Mouse (Mus musculus): ENCODE measurements around the gene Rsbn1.

Gene Rsbn1

GRCm38 (mm10) chr3:103927511-103927910 lies 13.6 kb downstream of the Rsbn1 start:
- in situ Hi-C loops (cut with MboI; ENCODE audit: unreplicated experiment in 2 of 2), result no loop called here

- in situ Hi-C loops (cut with MboI; ENCODE audit: unreplicated experiment in 2 of 2), result no loop called here
These were observed 31.1 kb downstream of the Rsbn1 start for GRCm38 (mm10) chr3:103944794-103945562.

DNA sequence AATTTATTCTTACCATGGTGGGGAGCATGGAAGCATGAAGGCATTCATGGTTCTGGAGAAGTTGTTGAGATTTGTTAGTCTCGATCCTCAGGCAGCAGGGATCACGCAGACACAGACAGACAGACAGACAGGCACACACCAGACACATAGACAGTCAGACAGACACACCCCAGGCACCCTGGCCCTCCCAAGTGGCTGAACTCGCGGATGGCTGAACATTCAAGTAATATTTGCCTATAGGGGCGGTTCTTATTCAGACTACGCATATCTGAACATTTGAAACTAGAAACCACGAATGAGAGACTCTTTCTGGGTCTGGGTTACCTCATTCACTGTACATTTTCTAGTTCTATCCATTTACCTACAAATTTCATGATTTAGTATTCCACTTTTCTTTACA lies 34.7 kb downstream of the Rsbn1 start:
- in situ Hi-C loops (cut with MboI; ENCODE audit: unreplicated experiment in 2 of 2), result no loop called here

DNA sequence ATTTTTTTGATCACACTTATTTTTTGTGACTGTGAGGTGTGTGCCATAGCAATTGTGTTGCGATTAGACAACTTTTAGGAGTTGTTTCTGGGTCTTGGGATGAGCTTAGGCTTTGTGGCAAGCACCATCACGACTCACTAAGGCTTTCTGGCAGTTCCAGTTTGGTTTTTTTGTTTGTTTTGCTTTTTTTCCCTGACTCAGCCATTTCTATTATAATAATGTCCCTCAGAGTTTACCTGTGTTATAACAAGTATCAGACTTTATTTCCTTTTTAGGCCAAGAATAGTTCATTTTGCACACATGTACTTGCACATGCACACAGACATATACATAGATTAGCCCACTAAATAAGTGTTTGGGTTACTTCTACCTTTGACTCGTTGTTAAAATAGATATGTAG lies 46.7 kb downstream of the Rsbn1 start:
- in situ Hi-C loops (cut with MboI; ENCODE audit: unreplicated experiment in 2 of 2), result loop anchor here (5.0 kb wide), 1 partner anchor 38 kb away; no protein-coding TSS in a partner anchor

GRCm38 (mm10) chr3:103967231-103967630 lies 53.3 kb downstream of the Rsbn1 start:
- in situ Hi-C loops (cut with MboI; ENCODE audit: unreplicated experiment in 2 of 2), result no loop called here

DNA sequence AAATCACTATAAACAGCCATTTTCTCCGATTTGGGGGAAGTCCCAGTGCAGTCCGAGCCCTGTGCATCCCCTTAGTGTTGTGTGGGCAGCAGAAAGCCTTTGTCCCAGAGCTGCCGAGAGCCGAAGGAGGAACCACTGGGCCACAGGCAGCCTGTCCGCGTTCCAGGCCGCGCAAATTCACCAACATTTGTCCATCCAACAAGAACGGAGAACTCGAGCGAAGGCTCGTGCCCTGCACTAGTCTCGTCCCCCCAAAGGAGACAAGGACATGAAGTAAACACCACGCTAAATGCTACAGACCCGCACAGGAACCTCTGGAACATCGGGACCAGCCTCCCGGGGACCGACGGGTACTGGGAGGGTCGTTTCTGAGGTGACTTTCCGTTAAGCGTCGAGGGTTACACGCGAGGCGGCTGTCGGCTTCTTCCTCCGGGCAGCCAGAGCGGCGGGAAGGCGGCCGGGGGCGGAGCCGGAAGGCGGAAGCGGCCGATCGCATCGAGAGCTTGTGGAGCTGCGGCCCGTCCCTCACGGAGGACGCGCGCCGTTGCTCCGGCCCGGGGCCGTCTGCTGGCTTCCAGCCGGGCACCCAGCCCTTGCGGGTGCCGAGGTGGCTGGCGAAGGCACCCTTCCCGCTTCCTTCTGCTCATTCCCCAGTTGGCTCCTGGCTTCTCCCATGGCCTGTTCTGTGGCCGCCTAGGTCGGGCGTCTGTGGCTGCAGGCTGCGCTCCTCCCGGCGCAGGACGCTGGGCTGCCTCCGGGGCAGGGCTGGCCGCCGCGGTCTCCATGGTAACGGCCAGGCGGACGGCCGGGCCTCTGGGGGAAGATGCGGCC lies 54.2 kb downstream of the Rsbn1 start, which contains the start of gene Phtf1:
TSS of gene Phtf1 (plus strand) at position 250 of the 831 bp plus-strand sequence.
- in situ Hi-C loops (cut with MboI; ENCODE audit: unreplicated experiment in 2 of 2), result no loop called here

DNA sequence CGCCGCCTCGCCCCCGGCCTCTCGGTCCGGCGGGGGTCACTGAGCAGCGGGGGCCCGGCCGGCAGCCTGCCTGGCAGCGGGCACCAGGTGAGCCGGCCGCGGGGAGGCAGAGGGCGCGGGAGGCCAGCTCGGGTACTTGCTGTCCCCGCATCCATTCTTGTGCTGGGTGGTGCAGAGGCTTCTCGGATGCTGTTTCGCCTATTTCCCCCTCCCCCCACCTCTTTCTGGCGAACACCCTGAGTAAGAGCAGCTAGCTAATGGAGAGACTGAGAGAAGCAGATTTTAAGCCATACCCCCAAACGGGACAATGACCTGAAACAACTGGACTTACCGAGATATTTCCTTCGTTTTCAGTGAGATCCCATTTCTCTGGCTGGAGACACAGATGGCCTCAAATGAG lies 54.8 kb downstream of the Rsbn1 start:
- in situ Hi-C loops (cut with MboI; ENCODE audit: unreplicated experiment in 2 of 2), result no loop called here

- in situ Hi-C loops (cut with MboI; ENCODE audit: unreplicated experiment in 2 of 2), result no loop called here
These were observed 57.2 kb downstream of the Rsbn1 start for GRCm38 (mm10) chr3:103971157-103971556.

- in situ Hi-C loops (cut with MboI; ENCODE audit: unreplicated experiment in 2 of 2), result no loop called here
These were observed 70.6 kb downstream of the Rsbn1 start for GRCm38 (mm10) chr3:103984556-103984955.

DNA sequence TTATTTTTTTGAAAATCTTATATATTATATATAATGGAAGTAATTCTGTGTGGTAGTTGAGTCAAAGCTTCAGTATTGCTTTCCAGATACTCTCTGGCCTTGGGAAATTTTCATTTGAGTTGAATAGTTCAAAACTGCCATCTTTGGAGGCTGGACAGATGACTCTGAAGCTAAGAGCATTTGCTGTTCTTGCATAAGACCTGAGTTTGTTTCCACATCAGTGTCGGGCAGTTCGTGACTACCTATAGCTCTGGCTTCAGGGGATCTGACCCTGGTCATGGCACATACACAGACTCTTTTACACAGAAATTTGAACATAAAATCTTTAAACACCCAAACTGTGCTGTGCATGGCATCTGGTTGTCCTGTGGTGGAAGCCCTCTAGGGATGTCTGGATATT lies 71.3 kb downstream of the Rsbn1 start:
- in situ Hi-C loops (cut with MboI; ENCODE audit: unreplicated experiment in 2 of 2), result no loop called here

DNA sequence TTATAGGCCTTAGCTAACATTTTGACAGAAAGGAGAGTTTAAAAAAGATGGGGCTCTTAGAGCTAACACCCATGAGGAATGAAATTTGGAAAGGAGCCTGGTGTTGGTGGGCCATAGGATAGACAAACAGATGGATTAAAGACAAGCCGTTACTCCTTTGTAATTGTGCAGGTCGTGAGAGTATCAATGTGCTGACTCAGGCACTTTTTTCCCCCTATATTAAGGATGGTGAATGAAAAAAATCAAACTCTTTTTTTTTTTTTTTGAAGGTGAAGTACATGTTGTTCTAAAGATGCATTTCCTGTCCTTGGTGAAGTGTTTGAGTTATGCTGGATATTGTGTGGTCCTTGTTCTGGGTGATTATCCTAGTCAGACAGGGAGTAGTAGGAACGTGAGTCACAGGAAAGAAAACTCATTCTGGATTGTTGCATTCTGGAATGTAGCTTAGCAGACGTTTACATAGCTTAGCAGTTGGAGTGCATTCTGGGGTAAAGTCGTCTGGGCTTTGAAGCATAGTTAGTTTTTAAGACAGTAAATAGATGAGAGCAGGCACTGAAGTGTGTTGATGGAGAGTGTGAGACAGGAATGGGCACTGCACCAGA lies 74.0 kb downstream of the Rsbn1 start:
- in situ Hi-C loops (cut with MboI; ENCODE audit: unreplicated experiment in 2 of 2), result no loop called here

GRCm38 (mm10) chr3:103989352-103989751 lies 75.4 kb downstream of the Rsbn1 start:
- in situ Hi-C loops (cut with MboI; ENCODE audit: unreplicated experiment in 2 of 2), result no loop called here

- in situ Hi-C loops (cut with MboI; ENCODE audit: unreplicated experiment in 2 of 2), result no loop called here
These were observed 77.4 kb downstream of the Rsbn1 start for GRCm38 (mm10) chr3:103991271-103991670.

DNA sequence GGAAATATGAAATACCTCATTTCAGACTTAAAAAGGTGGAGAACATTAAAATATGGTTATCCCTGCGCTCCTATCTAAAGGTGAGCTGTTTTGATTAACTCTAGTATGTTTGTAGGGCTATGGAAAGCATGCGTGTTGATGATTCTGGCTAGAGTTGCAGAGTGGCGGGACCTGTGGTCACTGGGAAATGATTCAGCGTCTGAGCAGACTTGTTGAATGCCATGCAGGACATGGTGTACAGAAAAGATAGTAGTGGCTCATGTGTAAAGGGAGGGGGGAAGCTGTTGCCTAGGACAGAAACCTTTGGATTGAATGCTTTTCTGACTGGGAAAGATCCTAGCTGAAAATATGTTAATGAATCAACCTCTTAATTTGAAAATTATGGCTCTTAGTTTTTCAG lies 84.8 kb downstream of the Rsbn1 start:
- in situ Hi-C loops (cut with MboI; ENCODE audit: unreplicated experiment in 2 of 2), result no loop called here

GRCm38 (mm10) chr3:104006896-104007466 lies 93.1 kb downstream of the Rsbn1 start:
- in situ Hi-C loops (cut with MboI; ENCODE audit: unreplicated experiment in 2 of 2), result loop anchor here in 1 of 2 experiments (25.0 kb wide), 2 partner anchors 620 to 1055 kb away; partner anchors contain the start of genes 4930564D02Rik and Cttnbp2nl

- in situ Hi-C loops (cut with MboI; ENCODE audit: unreplicated experiment in 2 of 2), result loop anchor here in 1 of 2 experiments (25.0 kb wide), 2 partner anchors 620 to 1055 kb away; partner anchors contain the start of genes 4930564D02Rik and Cttnbp2nl
These were observed 93.6 kb downstream of the Rsbn1 start for GRCm38 (mm10) chr3:104007479-104007878.

- in situ Hi-C loops (cut with MboI; ENCODE audit: unreplicated experiment in 2 of 2), result loop anchor here (10.0 to 25.0 kb wide), 3 partner anchors 95 to 1052 kb away; partner anchors contain the start of genes 4930564D02Rik (in 1 of the 2) and Cttnbp2nl (in 1 of the 2)
These were observed 96.2 kb downstream of the Rsbn1 start for GRCm38 (mm10) chr3:104009924-104010662.

- in situ Hi-C loops (cut with MboI; ENCODE audit: unreplicated experiment in 2 of 2), result loop anchor here (10.0 to 25.0 kb wide), 3 partner anchors 93 to 1050 kb away; partner anchors contain the start of genes 4930564D02Rik (in 1 of the 2) and Cttnbp2nl (in 1 of the 2)
These were observed 98.1 kb downstream of the Rsbn1 start for GRCm38 (mm10) chr3:104011972-104012371.

Measured in v-Abl transformed pro-B cells (cell line).